Mouse (Mus musculus) lung, embryonic 15.5 days (tissue): ENCODE measurements around the gene Fbxo9. TPM values are rescaled to one million over a fixed set of nuclear protein-coding genes. Genes with fewer than 3 reads are reported as not detected.
A peak's percentile ranks its signal among the peaks of the same experiment; 100 is the strongest.

Experiments used
- ATAC-seq: fragments of 200-750 bp; cut with Nextera tagmentation; 2 replicates; pipeline ENCODE4 v1.8.0; 2017; ENCODE audit warnings: moderate number of reproducible peaks, borderline replicate concordance; ENCODE audit not compliant: low FRiP score, low TSS enrichment; ENCODE audit errors: extremely low read depth
- H3K27ac ChIP-seq: fragments of 300-500 bp; sonication (generic); 2 replicates; pipeline ENCODE4 v1.5.1; 2015; ENCODE audit warnings: moderate library complexity, mild to moderate bottlenecking, inconsistent platforms
- H3K27me3 ChIP-seq: fragments of 300-500 bp; sonication (generic); 2 replicates; pipeline ENCODE4 v1.6.1; 2015; ENCODE audit warnings: inconsistent platforms
- H3K36me3 ChIP-seq: fragments of 300-500 bp; sonication (generic); 2 replicates; pipeline ENCODE4 v1.6.1; 2015; ENCODE audit warnings: inconsistent platforms
- H3K4me1 ChIP-seq: fragments of 300-500 bp; sonication (generic); 2 replicates; pipeline ENCODE4 v1.6.1; 2015; ENCODE audit warnings: inconsistent platforms
- H3K4me2 ChIP-seq: fragments of 300-500 bp; sonication (generic); 2 replicates; pipeline ENCODE4 v1.6.1; 2015; ENCODE audit warnings: inconsistent platforms, mild to moderate bottlenecking, moderate library complexity
- H3K4me3 ChIP-seq: fragments of 300-500 bp; sonication (generic); 2 replicates; pipeline ENCODE4 v1.5.1; 2015; ENCODE audit warnings: mild to moderate bottlenecking, inconsistent platforms
- H3K9ac ChIP-seq: fragments of 300-500 bp; sonication (generic); 2 replicates; pipeline ENCODE4 v1.6.1; 2015; ENCODE audit warnings: inconsistent platforms
- H3K9me3 ChIP-seq: fragments of 300-500 bp; sonication (generic); 2 replicates; pipeline ENCODE4 v1.6.1; 2016; ENCODE audit warnings: inconsistent platforms
- WGBS: fragments of 180-500 bp; shearing (Covaris S2); methylation state at CpG from one replicate; pipeline ENCODE4 v1.1.7; 2015; 5-methylcytosine and 5-hydroxymethylcytosine counted together
- polyA plus RNA-seq: library from polyadenylated mRNA; unstranded; fragments of >200 nt; fragmentation: Nextera tagmentation; extraction: Ambion mirVana; gene quantifications from 2 replicates; pipeline ENCODE4 v1.2.1, GENCODE M21; 2015

Fbxo9 gene
- polyA plus RNA-seq, 1 experiment from 2014 or later = 46.8 TPM

GRCm38 (mm10) chr9:78124297-78124696, 15.4 kb upstream of the Fbxo9 start:
- no peak overlapping the region for H3K4me3 ChIP-seq
- no peaks in the 10 kb centered on the region for H3K27me3 ChIP-seq
- H3K36me3 ChIP-seq = peaks cover 6% of the 10 kb centered on the region
- H3K4me2 ChIP-seq = no peak overlapping the region
- no peak for ATAC-seq
- H3K27ac ChIP-seq = no peak overlapping the region
- peaks cover 11% of the 10 kb centered on the region; the same call in 1 of the 2 replicates for H3K4me1 ChIP-seq
- no peaks in the 10 kb centered on the region for H3K9me3 ChIP-seq
- 84% methylated on average over 6 of the region's 6 CpGs for WGBS
- no peak overlapping the region for H3K9ac ChIP-seq

DNA sequence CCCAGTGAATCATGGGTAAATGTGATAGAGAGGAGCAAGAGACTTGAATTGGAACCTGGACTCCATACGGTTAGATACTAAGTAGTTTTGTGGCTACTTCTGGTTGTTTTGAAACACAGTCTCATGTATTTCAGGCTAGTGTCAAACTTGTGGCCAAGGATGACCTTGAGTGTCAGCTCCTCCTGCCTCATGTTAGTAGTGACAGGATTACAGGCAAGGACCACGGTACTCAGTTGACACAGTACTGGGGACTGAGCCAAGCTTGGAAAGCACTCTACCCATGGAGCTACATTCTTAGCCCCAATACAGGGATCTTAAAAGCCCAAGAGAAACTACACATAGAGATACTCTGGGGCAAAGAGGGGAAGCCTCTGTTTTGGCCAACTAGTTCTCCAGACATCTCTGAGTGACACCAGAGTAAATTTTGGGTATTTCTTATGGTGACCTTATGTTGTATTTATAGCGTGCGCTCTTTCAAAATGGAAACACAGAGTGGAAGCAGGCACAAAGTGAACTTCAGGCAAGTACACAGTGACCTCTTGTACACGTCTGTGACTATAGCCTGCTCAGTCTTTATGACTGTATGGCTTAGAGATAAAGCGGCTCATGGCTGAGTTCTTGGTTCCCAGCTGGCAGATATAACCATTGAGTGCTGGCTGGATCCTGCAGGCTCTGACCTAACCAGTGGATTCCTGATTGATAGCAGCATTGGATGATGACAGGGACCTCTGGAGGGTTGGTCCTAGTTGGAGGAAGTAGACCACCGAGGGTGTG, 14.3 kb upstream of the Fbxo9 start:
- ATAC-seq = no peak

DNA sequence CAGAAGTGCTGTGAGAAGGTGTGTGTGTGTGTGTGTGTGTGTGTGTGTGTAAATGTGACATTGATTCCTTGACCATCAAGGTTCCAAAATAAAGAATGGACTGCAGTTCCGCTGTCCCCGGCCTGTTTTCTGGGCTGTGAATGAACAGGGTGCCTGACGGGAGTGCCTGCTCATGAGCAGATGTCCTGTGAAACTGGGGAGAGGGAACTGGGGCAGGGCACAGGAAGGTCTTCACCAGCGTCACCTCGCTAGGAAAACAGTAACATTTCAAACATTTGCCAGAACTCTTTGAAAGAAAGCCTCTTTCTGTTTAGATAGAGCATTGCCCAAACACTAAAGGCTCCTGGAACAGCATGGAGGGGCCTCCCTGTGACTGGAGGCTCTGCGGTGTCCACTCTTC, 13.1 kb upstream of the Fbxo9 start:
- peaks cover 11% of the 10 kb centered on the region; the same call in 1 of the 2 replicates for H3K4me1 ChIP-seq
- H3K9ac ChIP-seq = no peak overlapping the region
- H3K9me3 ChIP-seq = no peaks in the 10 kb centered on the region
- no peak for ATAC-seq
- no peak overlapping the region for H3K4me3 ChIP-seq
- peaks cover 7% of the 10 kb centered on the region for H3K36me3 ChIP-seq
- WGBS = 57% methylated on average over 6 of the region's 6 CpGs
- H3K27ac ChIP-seq = no peak overlapping the region
- no peak overlapping the region for H3K4me2 ChIP-seq
- H3K27me3 ChIP-seq = no peaks in the 10 kb centered on the region

More for the DNA sequence above, 14.3 kb upstream of the Fbxo9 start:
- Histone ChIP-seq H3K9ac (no peak overlapping the region), H3K4me1 (peaks cover 11% of the 10 kb centered on the region; the same call in 1 of the 2 replicates), H3K36me3 (peaks cover 7% of the 10 kb centered on the region), H3K4me2 (no peak overlapping the region), H3K9me3 (no peaks in the 10 kb centered on the region), H3K27me3 (no peaks in the 10 kb centered on the region), H3K27ac (no peak overlapping the region), H3K4me3 (no peak overlapping the region)
- WGBS = 84% methylated on average over 7 of the region's 7 CpGs

GRCm38 (mm10) chr9:78121358-78121757, 12.5 kb upstream of the Fbxo9 start:
- no peaks in the 10 kb centered on the region for H3K27me3 ChIP-seq
- 0 out of 2 replicates have a peak overlapping the region, but pooled peaks have one; percentile 15 for H3K27ac ChIP-seq
- no peaks in the 10 kb centered on the region for H3K9me3 ChIP-seq
- peaks cover 11% of the 10 kb centered on the region; the same call in 1 of the 2 replicates for H3K4me1 ChIP-seq
- whole genome bisulfite sequencing = 66% methylated on average over 8 of the region's 8 CpGs
- no peak overlapping the region for H3K4me2 ChIP-seq
- no peak overlapping the region for H3K4me3 ChIP-seq
- H3K9ac ChIP-seq = no peak overlapping the region
- no peak for ATAC-seq
- H3K36me3 ChIP-seq = peaks cover 7% of the 10 kb centered on the region

- Histone ChIP-seq H3K27ac (no peak overlapping the region), H3K4me1 (peaks cover 29% of the 10 kb centered on the region), H3K27me3 (no peaks in the 10 kb centered on the region), H3K9me3 (no peaks in the 10 kb centered on the region), H3K4me3 (no peak overlapping the region), H3K36me3 (peaks cover 7% of the 10 kb centered on the region), H3K4me2 (no peak overlapping the region), H3K9ac (no peak overlapping the region)
- 76% methylated on average over 2 of the region's 2 CpGs for WGBS
- no peak for ATAC-seq
Measured at GRCm38 (mm10) chr9:78117690-78118089, 8.8 kb upstream of the Fbxo9 start.

GRCm38 (mm10) chr9:78115746-78116145, 6.9 kb upstream of the Fbxo9 start:
- Histone ChIP-seq H3K4me3 (no peak overlapping the region), H3K4me1 (peaks cover 20% of the 10 kb centered on the region), H3K9me3 (no peaks in the 10 kb centered on the region), H3K9ac (no peak overlapping the region), H3K36me3 (peaks cover 4% of the 10 kb centered on the region), H3K4me2 (no peak overlapping the region), H3K27me3 (no peaks in the 10 kb centered on the region), H3K27ac (no peak overlapping the region)
- ATAC-seq = no peak
- WGBS = 66% methylated on average over 9 of the region's 9 CpGs

DNA sequence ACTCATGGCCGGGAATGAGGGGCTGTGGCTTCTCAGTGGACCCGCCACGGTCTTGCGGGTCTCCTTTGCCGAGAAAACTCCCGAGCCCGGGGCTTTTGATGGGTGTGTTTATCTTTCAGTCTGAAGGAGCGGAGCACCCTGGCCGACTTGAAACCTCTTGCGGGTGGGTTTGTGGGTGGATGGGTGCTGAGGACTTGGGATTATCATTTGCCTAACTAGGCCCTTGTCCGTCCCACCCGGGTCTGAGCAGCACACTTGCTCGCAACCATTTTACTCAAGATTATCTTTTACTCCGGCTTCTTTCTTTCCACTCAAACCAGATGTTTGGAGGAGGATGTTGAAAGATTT, 4.6 kb upstream of the Fbxo9 start:
- H3K9me3 ChIP-seq = no peaks in the 10 kb centered on the region
- under 1% methylated on average over 14 of the region's 14 CpGs for WGBS
- no peaks in the 10 kb centered on the region for H3K36me3 ChIP-seq
- H3K4me3 ChIP-seq = peak overlapping the region; percentile 93
- 0 out of 2 replicates have a peak, but pooled peaks have one; percentile 1 for ATAC-seq
- H3K27ac ChIP-seq = peak overlapping the region; percentile 85
- peak overlapping the region; percentile 65 for H3K4me2 ChIP-seq
- peak overlapping the region; percentile 96 for H3K9ac ChIP-seq
- H3K27me3 ChIP-seq = no peaks in the 10 kb centered on the region
- peaks cover 28% of the 10 kb centered on the region for H3K4me1 ChIP-seq

- under 1% methylated on average over 43 of the region's 47 CpGs for WGBS
- H3K4me1 ChIP-seq = peaks cover 28% of the 10 kb centered on the region
- H3K4me2 ChIP-seq = peak overlapping the region; percentile 65
- peak overlapping the region; percentile 93 for H3K4me3 ChIP-seq
- H3K27me3 ChIP-seq = no peaks in the 10 kb centered on the region
- peak overlapping the region; percentile 96 for H3K9ac ChIP-seq
- H3K27ac ChIP-seq = peak overlapping the region; percentile 85
- H3K9me3 ChIP-seq = no peaks in the 10 kb centered on the region
- ATAC-seq = peak; percentile 76
- no peaks in the 10 kb centered on the region for H3K36me3 ChIP-seq
Measured at GRCm38 (mm10) chr9:78112770-78113537, 4.1 kb upstream of the Fbxo9 start.

- Histone ChIP-seq H3K27me3 (no peaks in the 10 kb centered on the region), H3K4me3 (no peak overlapping the region), H3K9ac (no peak overlapping the region), H3K4me1 (peaks cover 37% of the 10 kb centered on the region), H3K9me3 (no peaks in the 10 kb centered on the region), H3K27ac (no peak overlapping the region), H3K4me2 (no peak overlapping the region), H3K36me3 (no peaks in the 10 kb centered on the region)
- no peak for ATAC-seq
- 74% methylated on average over 2 of the region's 2 CpGs for WGBS
Measured at GRCm38 (mm10) chr9:78111456-78111855, 2.6 kb upstream of the Fbxo9 start.

GRCm38 (mm10) chr9:78109656-78110055, 791 bp upstream of the Fbxo9 start:
- Histone ChIP-seq H3K9ac (no peak overlapping the region), H3K27me3 (no peaks in the 10 kb centered on the region), H3K9me3 (no peaks in the 10 kb centered on the region), H3K4me1 (peaks cover 39% of the 10 kb centered on the region), H3K4me2 (peak overlapping the region; percentile 78), H3K27ac (no peak overlapping the region), H3K4me3 (peak overlapping the region; percentile 77), H3K36me3 (no peaks in the 10 kb centered on the region)
- ATAC-seq = no peak
- 39% methylated on average over 5 of the region's 5 CpGs for WGBS

DNA sequence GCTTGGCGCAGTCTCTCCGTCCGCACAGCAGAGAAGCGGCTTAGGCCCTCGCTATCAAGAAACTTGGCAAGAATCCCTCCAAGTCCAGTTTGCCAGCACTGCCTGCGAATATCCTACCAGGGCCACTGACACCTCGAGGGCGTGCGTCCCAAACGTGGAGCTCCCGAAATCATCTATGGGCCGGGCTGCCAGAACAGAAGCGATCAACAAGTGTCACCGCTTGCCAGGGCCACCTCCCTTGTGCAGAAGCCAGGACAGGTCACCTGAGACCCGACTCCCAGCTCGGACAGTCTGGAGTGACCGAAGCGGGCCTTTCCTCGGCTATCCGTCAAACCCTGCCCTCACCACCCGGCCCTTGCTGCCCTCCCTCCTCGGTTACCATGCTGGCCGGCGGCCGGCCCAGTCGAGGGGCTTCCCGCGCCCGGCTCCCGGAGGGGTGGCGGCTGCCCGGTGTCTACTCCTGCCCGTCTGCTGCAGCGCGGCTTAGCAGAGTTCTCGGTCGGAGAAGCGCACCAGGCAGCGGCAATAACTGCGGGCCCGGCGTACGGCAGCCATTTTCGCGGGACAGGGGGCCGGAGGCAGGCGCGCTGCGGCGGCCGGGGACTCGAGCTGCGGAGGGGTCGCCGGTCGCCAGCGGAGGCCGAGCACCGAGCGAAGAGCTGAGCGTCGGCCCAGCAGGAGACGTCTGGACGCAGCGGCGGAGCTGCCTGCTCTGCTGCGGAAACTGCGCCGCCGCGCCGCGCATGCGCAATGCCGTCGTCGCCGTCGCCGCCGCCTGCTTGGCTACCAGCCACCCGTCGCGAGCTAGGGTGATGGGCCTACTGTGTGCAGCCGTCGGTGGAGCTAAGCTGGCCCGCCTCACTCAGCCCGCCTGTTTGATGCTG, 711 bp downstream of the Fbxo9 start:
- no peaks in the 10 kb centered on the region for H3K9me3 ChIP-seq
- H3K27ac ChIP-seq = peak overlapping the region; percentile 97
- no peaks in the 10 kb centered on the region for H3K27me3 ChIP-seq
- peak; percentile 83 for ATAC-seq
- WGBS = under 1% methylated on average over 83 of the region's 88 CpGs
- H3K9ac ChIP-seq = peak overlapping the region; percentile 77
- H3K36me3 ChIP-seq = peaks cover 3% of the 10 kb centered on the region; the same call in 1 of the 2 replicates
- H3K4me1 ChIP-seq = peaks cover 31% of the 10 kb centered on the region
- H3K4me3 ChIP-seq = peak overlapping the region; percentile 77
- peak overlapping the region; percentile 78 for H3K4me2 ChIP-seq
